Mouse (Mus musculus) heart, embryonic 15.5 days (tissue): ENCODE results near the gene Adamts10. TPM values are rescaled to one million over a fixed set of nuclear protein-coding genes. Genes with fewer than 3 reads are reported as not detected.

Experiments used
- polyA plus RNA-seq: library from polyadenylated mRNA; unstranded; fragments of >200 nt; fragmentation: Nextera tagmentation; extraction: Ambion mirVana; gene quantifications from 2 replicates; pipeline ENCODE4 v1.2.1, GENCODE M21; 2015

Gene Adamts10
- polyA plus RNA-seq, 1 experiment from 2014 or later, result 30.4 TPM

Other genes with a start within 250 kb of the Adamts10 start
- gene Zfp955b, start 234.7 kb upstream of the Adamts10 start, polyA plus RNA-seq, result 9.3 and 10.3 TPM in 2 replicates
- 4.3 and 5.2 TPM in 2 replicates for gene Zfp81, start 165.3 kb upstream of the Adamts10 start, polyA plus RNA-seq
- 7.5 TPM in 2 replicates for gene Zfp101, start 129.6 kb upstream of the Adamts10 start, polyA plus RNA-seq
- not detected in 2 replicates for gene Actl9, start 91.3 kb upstream of the Adamts10 start, polyA plus RNA-seq
- gene Myo1f, start 31.5 kb downstream of the Adamts10 start, polyA plus RNA-seq, result 2.0 and 5.0 TPM in 2 replicates
- 29.8 and 32.1 TPM in 2 replicates for gene Zfp414, start 104.9 kb downstream of the Adamts10 start, polyA plus RNA-seq
- gene Pram1, start 113.9 kb downstream of the Adamts10 start, polyA plus RNA-seq, result 0.24 and 0.70 TPM in 2 replicates
- 180 and 183 TPM in 2 replicates for gene Hnrnpm, start 162.7 kb downstream of the Adamts10 start, polyA plus RNA-seq
- 98.6 and 118 TPM in 2 replicates for gene March2, start 194.5 kb downstream of the Adamts10 start, polyA plus RNA-seq
- 274 and 318 TPM in 2 replicates for gene Rab11b, start 236.3 kb downstream of the Adamts10 start, polyA plus RNA-seq